Mouse (Mus musculus) heart, adult 9 months (tissue): ENCODE measurements around the gene Ppp1r3d.
A peak's percentile ranks its signal among the peaks of the same experiment; 100 is the strongest.

ENCODE experiments used
- DNase-seq, 2 experiments: peaks; one replicate each; pipeline ENCODE4 v3.0.0; 2022; ENCODE audit warnings: low spot score in 2 of 2

Gene Ppp1r3d

GRCm38 (mm10) chr2:178413481-178414260 lies 601 bp downstream of the Ppp1r3d start:
- peak in 1 of 2 experiments; percentile 16 for DNase-seq

DNA sequence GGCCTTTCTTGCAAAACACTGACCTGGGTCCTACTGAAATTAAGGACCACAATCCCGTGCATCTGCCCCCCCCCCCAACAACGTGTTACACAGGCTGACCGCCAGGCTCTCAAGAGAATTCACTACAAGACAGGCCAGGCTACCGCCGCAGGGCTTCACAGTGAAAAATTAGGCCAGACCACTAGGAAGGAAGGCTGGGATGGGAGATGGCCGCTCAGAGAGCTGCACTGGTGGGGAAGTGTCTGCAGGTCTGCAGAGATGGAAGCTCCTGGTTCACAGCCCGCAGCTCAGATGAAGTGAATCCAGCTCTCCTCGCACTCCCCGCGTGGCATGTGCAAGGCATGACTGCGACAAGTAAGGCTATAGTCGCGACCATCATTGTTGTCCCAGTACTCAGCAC lies 1.2 kb downstream of the Ppp1r3d start:
- DNase-seq = no peak

DNA sequence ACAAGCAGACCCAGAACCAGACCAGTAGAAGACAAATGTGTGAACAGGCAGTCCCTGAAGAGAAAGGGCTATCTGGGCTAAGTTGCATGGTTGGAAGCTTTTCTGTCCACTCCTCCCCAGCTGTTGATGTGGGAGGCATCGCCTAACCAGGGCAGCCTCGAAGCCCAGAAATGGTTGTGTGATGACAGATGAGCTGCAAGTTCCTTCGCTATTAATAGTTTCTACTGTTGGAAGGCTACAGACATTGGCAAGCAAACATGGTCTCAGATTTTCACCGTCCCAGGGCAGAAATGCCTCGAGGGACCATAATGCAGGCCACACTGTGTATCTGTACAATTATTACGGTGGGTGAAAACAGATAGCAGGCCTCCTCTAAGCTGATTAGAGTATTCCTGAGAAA lies 1.7 kb downstream of the Ppp1r3d start:
- peak; percentile 77 to 80 for DNase-seq

DNA sequence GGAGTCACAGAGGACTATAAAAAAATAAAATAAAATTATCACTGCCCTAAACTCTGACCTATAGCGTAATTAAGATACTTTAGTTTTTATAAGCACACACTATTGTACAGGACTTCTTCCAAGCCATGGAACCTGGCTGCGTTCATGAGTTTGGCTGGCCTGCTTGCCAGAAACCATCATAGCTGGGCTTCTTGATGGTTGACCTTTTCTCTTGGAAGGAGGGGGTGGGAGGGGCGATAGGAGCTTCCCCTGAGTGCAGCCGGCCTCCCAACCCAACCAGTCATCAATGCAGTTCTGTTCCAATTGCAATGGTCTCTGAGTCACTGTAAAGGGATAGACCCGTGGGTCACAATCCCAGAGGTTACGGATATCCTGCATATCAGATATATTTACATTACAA lies 4.0 kb downstream of the Ppp1r3d start:
- no peak for DNase-seq

GRCm38 (mm10) chr2:178409024-178409423 lies 5.2 kb downstream of the Ppp1r3d start:
- no peak for DNase-seq

- no peak for DNase-seq
Observed at GRCm38 (mm10) chr2:178407053-178407815, 7.0 kb downstream of the Ppp1r3d start, which contains the start of gene Sycp2. Sycp2 (minus strand) TSS chr2:178407685.
